Mouse (Mus musculus) liver, embryonic 12.5 days (tissue): Measurements from ENCODE around the gene Taf9. TPM values are rescaled to one million over a fixed set of nuclear protein-coding genes. Genes with fewer than 3 reads are reported as not detected.

Source experiments
- ATAC-seq: fragments of 200-750 bp; cut with Nextera tagmentation; 2 replicates; pipeline ENCODE4 v1.8.0; 2017; ENCODE audit warnings: moderate number of reproducible peaks, mild to moderate bottlenecking, moderate library complexity
- H3K27ac ChIP-seq: fragments of 300-500 bp; sonication (generic); 2 replicates; pipeline ENCODE4 v1.5.1; 2016; ENCODE audit warnings: mild to moderate bottlenecking
- H3K27me3 ChIP-seq: fragments of 300-500 bp; sonication (generic); replicated peaks from 2 replicates; pipeline ENCODE4 v1.6.1; 2016; ENCODE audit warnings: mild to moderate bottlenecking, moderate library complexity
- H3K36me3 ChIP-seq: fragments of 300-500 bp; sonication (generic); 2 replicates; pipeline ENCODE4 v1.6.1; 2016; ENCODE audit warnings: mild to moderate bottlenecking, moderate library complexity
- H3K4me1 ChIP-seq: fragments of 300-500 bp; sonication (generic); 2 replicates; pipeline ENCODE4 v1.6.1; 2016
- H3K4me2 ChIP-seq: fragments of 300-500 bp; sonication (generic); 2 replicates; pipeline ENCODE4 v1.6.1; 2016; ENCODE audit warnings: mild to moderate bottlenecking, moderate library complexity
- H3K4me3 ChIP-seq: fragments of 300-500 bp; sonication (generic); 2 replicates; pipeline ENCODE4 v1.5.1; 2016; ENCODE audit warnings: mild to moderate bottlenecking, moderate library complexity
- H3K9ac ChIP-seq: fragments of 300-500 bp; sonication (generic); 2 replicates; pipeline ENCODE4 v1.6.1; 2016; ENCODE audit warnings: mild to moderate bottlenecking, moderate library complexity
- H3K9me3 ChIP-seq: fragments of 300-500 bp; sonication (generic); replicated peaks from 2 replicates; pipeline ENCODE4 v1.6.1; 2016; ENCODE audit warnings: mild to moderate bottlenecking, moderate library complexity
- WGBS: fragments of 180-500 bp; shearing (Covaris S2); methylation state at CpG from one replicate; pipeline ENCODE4 v1.1.7; 2016; ENCODE audit not compliant: insufficient replicate concordance; 5-methylcytosine and 5-hydroxymethylcytosine counted together
- polyA plus RNA-seq: library from polyadenylated mRNA; unstranded; fragments of >200 nt; fragmentation: Nextera tagmentation; extraction: Ambion mirVana; gene quantifications from 2 replicates; pipeline ENCODE4 v1.2.1, GENCODE M21; 2016

The Taf9 gene
- 17.8 and 17.9 TPM in 2 replicates for polyA plus RNA-seq

DNA sequence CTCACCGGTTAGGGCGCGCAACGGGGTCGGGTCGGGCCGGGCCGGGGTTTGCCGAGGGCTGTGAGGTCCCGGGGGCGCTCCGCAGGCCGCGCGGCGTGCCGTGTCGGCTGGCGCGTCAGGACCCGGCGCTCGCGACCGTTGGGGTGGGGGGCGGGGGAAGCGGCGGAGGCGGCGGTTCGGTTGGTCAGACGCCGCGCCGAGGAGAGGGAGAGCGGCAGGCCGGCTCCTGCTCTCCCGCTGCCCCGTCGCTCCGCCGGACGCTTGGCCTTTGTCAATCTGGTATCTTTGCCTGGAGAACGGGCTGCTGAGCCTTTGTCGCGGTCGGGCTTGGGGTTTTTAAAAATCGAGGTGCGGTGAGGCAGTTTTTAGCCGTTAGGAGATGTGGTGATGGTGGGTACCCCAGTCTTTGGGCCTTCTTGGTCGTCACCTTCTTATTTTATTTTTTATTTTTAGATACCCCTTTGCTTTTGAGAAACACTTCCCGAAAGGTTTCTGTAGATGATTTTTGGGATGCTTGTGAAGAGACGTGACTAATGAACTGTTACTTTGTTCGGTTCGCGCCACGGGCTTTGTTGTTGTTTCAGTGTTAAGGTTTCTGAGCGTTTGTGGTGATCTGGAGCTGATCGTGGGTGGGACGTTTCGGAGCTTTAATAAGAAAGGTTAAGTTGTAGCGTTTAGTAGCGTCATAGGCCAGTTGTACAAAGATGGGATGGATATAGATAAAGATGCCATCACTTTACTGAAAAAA, at the start of gene Taf9:
Gene Taf9 (plus strand): TSS at position 141 of the 748 bp plus-strand sequence.
- Histone ChIP-seq H3K27me3 (no peaks in the 10 kb centered on the region), H3K36me3 (peaks cover 39% of the 10 kb centered on the region), H3K27ac (peak within 1 kb of the TSS; percentile 90), H3K4me3 (peak within 1 kb of the TSS; percentile 98), H3K4me1 (peaks cover 26% of the 10 kb centered on the region), H3K4me2 (peak within 1 kb of the TSS; percentile 94), H3K9ac (peak within 1 kb of the TSS; percentile 89), H3K9me3 (no peaks in the 10 kb centered on the region)
- WGBS = 3% methylated on average over 50 of the region's 63 CpGs
- ATAC-seq = peak; percentile 65

DNA sequence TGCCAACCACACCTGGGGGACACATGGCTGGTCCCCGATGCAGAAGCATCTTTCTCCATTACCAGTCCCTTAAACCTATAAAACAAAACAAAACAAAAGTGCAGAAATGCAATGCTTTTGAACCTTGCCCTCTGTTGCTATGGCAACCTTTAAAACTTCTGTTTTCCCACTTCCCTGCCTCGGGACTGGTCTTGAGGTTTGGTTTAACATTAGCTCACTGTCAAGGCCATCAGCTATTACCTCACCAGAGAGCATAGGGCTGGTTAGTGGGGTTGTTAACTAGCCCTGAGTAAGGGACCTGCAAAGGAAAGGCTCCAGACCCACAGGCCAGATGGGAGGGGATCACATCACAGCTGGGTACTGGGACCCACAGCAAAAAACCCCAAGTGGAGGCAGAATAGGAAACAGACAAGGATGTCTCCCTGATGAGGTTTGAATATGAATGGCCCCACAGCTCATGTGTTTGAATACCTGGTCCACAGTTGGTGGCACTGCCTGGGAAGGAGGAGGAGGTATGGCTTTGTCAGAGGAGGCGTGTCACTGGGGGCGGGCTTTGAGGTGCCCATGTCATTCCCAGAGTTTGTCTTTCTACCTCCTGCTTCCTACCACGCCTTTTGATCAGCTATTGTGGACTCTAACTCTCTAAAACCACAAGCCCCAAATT, 49.0 kb upstream of the Taf9 start:
- Histone ChIP-seq H3K4me2 (no peak overlapping the region), H3K27ac (peak overlapping the region; percentile 28), H3K27me3 (no peaks in the 10 kb centered on the region), H3K4me3 (no peak overlapping the region), H3K9ac (no peak overlapping the region), H3K4me1 (peaks cover 17% of the 10 kb centered on the region), H3K9me3 (no peaks in the 10 kb centered on the region), H3K36me3 (0 out of 2 replicates have a peak, but pooled peaks cover 1% of the 10 kb centered on the region)
- peak; percentile 78 for ATAC-seq
- 61% methylated on average over 5 of the region's 5 CpGs for WGBS

DNA sequence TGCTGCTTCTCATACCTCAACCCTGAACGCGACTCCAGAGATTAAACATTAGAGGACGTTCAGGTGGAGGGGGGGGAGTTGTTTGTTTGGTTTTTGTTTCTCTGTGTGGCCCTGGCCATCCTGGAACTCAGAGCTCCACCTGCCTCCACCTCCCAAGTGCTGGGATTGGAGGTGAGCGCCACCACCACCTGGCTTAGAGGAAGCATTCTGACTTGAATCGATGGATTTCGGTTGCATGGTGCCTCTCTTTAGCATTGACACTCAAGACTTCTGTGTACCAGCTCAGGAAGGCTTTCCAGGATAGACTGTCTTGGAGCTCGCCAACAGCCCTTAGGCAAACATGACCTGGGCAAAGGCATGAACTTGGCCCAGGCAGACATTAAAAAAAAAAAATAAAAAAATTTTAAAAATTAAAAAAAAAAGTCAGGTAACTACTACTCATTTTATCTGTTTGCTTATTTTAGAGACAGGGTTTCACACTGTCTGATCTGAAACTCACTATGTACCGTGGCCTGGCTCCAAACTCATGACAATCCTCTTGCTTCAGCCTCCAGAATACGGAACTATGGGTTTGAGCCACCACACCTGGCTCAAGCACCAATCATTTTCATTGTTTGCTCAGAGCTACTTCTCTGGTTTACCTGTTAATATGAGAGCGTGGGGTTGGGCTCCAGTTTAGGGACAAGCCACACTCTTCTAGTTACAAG, 48.2 kb upstream of the Taf9 start:
- 73% methylated on average over 10 of the region's 10 CpGs for WGBS

DNA sequence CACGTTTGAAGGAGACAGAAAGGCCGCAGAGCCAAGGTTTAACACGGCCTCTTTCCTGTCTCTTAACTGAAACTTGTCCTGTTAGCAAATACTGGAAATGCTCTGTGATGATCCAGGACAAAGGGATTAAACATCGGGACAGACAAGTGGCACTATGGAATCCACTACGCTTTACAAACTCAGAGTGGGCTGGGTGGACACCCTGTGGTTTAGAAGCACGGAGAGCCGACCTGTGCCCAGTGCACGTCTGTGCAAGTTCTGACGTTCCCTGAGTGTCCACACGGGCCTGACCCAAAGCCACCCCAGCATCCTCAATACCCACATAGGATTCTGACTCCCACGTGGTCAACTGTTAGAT, 47.7 kb upstream of the Taf9 start:
- Histone ChIP-seq H3K9me3 (peaks cover 5% of the 10 kb centered on the region; the same call in 1 of the 2 replicates), H3K36me3 (peaks cover 13% of the 10 kb centered on the region; the same call in 1 of the 2 replicates), H3K27me3 (no peaks in the 10 kb centered on the region), H3K9ac (no peak overlapping the region), H3K4me1 (peaks cover 17% of the 10 kb centered on the region), H3K4me2 (no peak overlapping the region), H3K27ac (no peak overlapping the region), H3K4me3 (no peak overlapping the region)
- WGBS = 75% methylated on average over 11 of the region's 11 CpGs
- ATAC-seq = no peak

More for the DNA sequence above, 48.2 kb upstream of the Taf9 start:
- peaks cover 9% of the 10 kb centered on the region; the same call in 1 of the 2 replicates for H3K36me3 ChIP-seq
- H3K4me2 ChIP-seq = no peak overlapping the region
- peak overlapping the region; percentile 10 for H3K27ac ChIP-seq
- peaks cover 5% of the 10 kb centered on the region; the same call in 1 of the 2 replicates for H3K9me3 ChIP-seq
- no peaks in the 10 kb centered on the region for H3K27me3 ChIP-seq
- ATAC-seq = no peak
- H3K4me1 ChIP-seq = peaks cover 17% of the 10 kb centered on the region
- H3K9ac ChIP-seq = no peak overlapping the region
- H3K4me3 ChIP-seq = no peak overlapping the region

DNA sequence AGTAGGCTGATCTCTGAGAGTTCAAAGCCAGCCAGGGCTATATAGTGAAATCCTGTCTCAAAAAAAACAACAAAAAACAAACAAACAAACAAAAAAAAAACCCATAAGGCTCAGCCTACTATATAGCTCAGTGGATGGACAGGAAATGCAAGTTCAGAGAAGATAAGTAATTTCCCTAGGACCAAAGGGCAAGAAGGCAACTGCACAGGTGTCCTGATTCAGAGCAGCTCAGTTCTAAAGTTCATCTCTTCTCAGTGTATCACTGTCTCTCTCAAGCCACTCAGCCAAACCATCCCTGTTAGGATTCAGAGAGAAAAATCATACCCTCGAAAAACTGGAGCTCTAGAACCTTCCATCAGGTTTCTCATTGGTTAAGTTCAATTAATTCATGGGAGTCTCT, 45.5 kb upstream of the Taf9 start:
- H3K27ac ChIP-seq = no peak overlapping the region
- 45% methylated on average over 1 of the region's 1 CpGs for whole genome bisulfite sequencing
- H3K27me3 ChIP-seq = no peaks in the 10 kb centered on the region
- ATAC-seq = no peak
- peaks cover 10% of the 10 kb centered on the region for H3K4me1 ChIP-seq
- no peak overlapping the region for H3K4me3 ChIP-seq
- no peak overlapping the region for H3K4me2 ChIP-seq
- H3K9ac ChIP-seq = no peak overlapping the region
- H3K9me3 ChIP-seq = peaks cover 5% of the 10 kb centered on the region; the same call in 1 of the 2 replicates
- peaks cover 13% of the 10 kb centered on the region; the same call in 1 of the 2 replicates for H3K36me3 ChIP-seq

DNA sequence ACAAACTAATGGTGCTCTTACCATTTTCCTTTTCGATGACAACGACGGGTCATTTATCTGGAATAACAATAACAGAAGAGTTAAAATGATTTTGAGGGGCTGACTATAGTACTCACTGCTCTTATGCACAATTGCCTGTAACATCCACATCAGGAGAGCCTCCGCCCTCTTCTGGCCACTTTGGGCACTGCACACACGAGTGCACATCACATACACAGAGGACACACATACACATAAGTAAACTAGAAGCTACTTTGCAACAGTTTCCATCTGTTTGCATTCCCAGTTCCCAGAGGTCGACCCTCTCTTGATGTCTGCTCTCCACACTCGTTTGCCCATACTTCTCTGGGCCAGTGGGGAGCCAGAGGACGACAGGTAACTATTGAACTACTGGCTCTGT, 43.6 kb upstream of the Taf9 start:
- no peak for ATAC-seq
- no peak overlapping the region for H3K4me2 ChIP-seq
- no peaks in the 10 kb centered on the region for H3K4me1 ChIP-seq
- peaks cover 5% of the 10 kb centered on the region; the same call in 1 of the 2 replicates for H3K9me3 ChIP-seq
- no peaks in the 10 kb centered on the region for H3K27me3 ChIP-seq
- peaks cover 24% of the 10 kb centered on the region for H3K36me3 ChIP-seq
- no peak overlapping the region for H3K27ac ChIP-seq
- no peak overlapping the region for H3K9ac ChIP-seq
- WGBS = 71% methylated on average over 8 of the region's 8 CpGs
- H3K4me3 ChIP-seq = no peak overlapping the region

DNA sequence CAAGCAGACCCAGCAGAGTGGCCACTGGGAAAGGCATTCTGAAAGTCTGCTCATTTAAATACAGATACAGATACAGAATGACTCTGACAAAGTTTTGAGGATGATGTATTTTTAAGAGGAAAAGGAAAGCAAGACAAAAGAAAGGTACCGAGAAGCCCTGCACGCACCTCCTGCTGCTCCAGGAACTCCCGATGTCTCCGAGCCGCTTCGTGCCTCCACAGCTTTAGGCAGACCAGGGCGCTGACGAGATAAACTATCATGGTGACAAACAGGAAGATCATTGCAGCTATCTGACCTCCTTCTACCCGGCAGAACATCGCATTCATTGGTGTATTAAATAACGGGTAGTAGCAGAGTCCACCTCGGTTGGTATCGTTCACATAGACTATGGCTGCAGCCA, 40.1 kb upstream of the Taf9 start:
- peaks cover 5% of the 10 kb centered on the region for H3K4me1 ChIP-seq
- ATAC-seq = no peak
- WGBS = 72% methylated on average over 13 of the region's 13 CpGs

DNA sequence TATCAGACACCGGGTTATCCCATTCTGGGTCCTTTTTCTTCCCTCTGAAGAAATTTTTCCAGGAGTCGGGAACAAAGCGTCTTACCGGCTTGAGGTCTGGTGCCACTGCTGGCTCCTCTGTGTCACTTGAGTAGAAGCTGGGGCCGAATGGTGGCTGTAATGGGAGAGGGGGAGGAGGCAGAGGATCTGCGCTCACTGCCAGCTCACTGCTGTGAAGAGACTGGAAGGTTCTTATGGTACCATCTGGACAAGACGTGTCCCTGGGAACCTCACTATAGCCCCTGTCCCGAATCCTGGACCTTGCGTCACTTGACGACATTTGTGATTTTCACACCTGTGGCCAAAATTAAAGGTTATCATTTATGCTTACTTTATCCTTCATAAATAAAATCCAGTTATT, 39.1 kb upstream of the Taf9 start:
- Histone ChIP-seq H3K4me2 (no peak overlapping the region), H3K9ac (no peak overlapping the region), H3K9me3 (peaks cover 5% of the 10 kb centered on the region; the same call in 1 of the 2 replicates), H3K27me3 (peaks cover 7% of the 10 kb centered on the region; the same call in 1 of the 2 replicates), H3K4me3 (no peak overlapping the region), H3K36me3 (peaks cover 28% of the 10 kb centered on the region), H3K4me1 (peaks cover 12% of the 10 kb centered on the region), H3K27ac (no peak overlapping the region)
- 83% methylated on average over 10 of the region's 10 CpGs for WGBS
- no peak for ATAC-seq

More for the DNA sequence above, 40.1 kb upstream of the Taf9 start:
- H3K36me3 ChIP-seq = peaks cover 28% of the 10 kb centered on the region
- peaks cover 2% of the 10 kb centered on the region; the same call in 1 of the 2 replicates for H3K27me3 ChIP-seq
- H3K27ac ChIP-seq = no peak overlapping the region
- no peak overlapping the region for H3K4me2 ChIP-seq
- H3K4me3 ChIP-seq = no peak overlapping the region
- no peak overlapping the region for H3K9ac ChIP-seq
- peaks cover 5% of the 10 kb centered on the region; the same call in 1 of the 2 replicates for H3K9me3 ChIP-seq

DNA sequence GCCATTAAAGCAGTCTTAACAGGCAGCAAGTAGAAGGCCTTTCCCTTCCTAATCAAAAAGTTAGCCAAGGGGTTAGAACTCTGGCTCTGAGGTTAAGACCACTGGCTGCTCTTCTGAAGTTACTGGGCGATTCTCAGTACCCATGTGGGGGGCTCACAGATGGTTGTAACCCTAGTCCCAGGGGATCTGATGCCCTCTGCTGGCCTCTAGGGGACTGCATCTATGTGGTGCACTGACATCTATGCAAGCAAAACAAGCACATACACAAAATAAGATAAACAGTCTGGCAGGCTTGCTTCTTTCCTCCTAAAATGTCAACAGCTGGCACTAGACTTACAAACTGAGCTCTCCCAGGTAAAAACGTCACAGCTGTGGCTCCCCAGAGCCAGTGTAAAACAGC, 38.5 kb upstream of the Taf9 start:
- H3K4me1 ChIP-seq = peaks cover 12% of the 10 kb centered on the region

DNA sequence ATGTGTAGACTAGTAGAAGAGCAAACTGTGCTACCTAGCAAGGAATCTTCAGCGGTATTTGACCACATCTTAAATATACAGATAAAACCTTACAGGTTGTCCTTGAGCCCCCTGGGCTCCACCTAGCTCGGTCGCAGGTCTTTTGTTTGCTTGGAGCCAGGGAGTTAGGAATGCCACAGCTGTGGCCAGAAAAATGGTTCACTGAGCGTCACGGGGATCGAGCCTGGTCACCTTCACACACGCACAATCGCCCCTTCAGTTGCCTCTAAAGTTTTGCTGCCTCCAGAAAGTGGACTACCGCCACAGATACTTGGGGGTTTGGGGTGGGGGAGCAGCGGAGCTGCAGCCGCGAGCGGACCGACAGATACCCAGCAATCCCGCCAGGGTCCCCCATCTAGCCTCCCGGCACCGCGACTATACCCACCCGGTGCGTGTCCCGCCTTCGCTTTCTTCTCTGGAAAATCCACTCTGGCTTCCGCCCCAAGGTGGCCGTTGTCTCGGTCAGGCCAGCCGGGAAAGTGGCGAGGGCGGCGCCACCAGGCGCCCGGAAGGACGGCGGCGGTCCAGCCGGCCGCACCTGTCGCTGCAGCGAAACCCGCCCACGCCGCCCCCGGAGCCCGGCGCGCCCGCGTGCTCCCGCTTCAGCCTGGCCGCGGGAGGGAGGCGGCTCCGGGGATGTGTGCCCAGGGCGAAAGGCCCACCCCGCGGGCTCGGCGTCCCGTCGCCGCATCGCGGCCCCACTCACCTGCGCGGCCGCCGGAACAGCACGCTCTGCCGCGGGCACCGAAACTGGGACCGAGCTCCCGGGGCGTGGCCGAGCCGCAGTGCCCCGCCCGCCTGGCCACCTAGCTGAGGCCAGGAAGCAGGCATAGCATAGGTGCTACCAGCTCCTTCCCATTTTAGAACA, 34.9 kb upstream of the Taf9 start, which contains the start of gene Marveld2:
Gene Marveld2 (minus strand): TSS at position 791 of the 907 bp plus-strand sequence.
- ATAC-seq = peak; percentile 78

More for the DNA sequence above, 38.5 kb upstream of the Taf9 start:
- 42% methylated on average over 2 of the region's 2 CpGs for WGBS
- Histone ChIP-seq H3K36me3 (peaks cover 28% of the 10 kb centered on the region), H3K27me3 (peaks cover 12% of the 10 kb centered on the region; the same call in 1 of the 2 replicates), H3K9ac (no peak overlapping the region), H3K4me2 (no peak overlapping the region), H3K27ac (no peak overlapping the region), H3K4me3 (no peak overlapping the region), H3K9me3 (0 out of 2 replicates have a peak, but pooled peaks cover under 1% of the 10 kb centered on the region)
- ATAC-seq = no peak

DNA sequence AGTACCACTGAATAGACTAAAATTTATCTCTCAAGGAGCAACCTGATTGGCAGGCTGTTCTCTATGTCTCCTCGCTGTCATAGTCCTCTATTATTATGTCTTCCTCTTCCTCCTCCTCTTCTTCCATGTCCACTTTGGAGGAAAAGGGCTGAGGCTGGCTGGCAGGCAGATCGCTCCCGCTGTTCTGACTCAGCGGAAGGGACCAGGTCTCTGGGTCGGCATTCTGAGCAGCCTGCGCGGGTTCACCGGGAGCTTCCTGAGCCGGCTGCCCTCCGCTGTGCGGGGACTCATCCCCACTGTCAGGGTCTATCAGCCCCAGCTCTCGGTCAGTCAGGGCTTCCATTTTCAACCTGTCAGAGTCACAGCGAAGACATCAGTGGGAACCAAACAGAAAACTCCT, 33.8 kb upstream of the Taf9 start:
- H3K27me3 ChIP-seq = peaks cover 12% of the 10 kb centered on the region; the same call in 1 of the 2 replicates
- H3K9ac ChIP-seq = no peak overlapping the region
- ATAC-seq = no peak
- peaks cover 51% of the 10 kb centered on the region for H3K36me3 ChIP-seq
- H3K4me3 ChIP-seq = no peak overlapping the region
- 86% methylated on average over 13 of the region's 13 CpGs for whole genome bisulfite sequencing
- no peaks in the 10 kb centered on the region for H3K9me3 ChIP-seq
- peaks cover 12% of the 10 kb centered on the region for H3K4me1 ChIP-seq
- no peak overlapping the region for H3K4me2 ChIP-seq
- H3K27ac ChIP-seq = no peak overlapping the region

More for the DNA sequence above, 34.9 kb upstream of the Taf9 start, which contains the start of gene Marveld2:
- Histone ChIP-seq H3K27me3 (peaks cover 12% of the 10 kb centered on the region; the same call in 1 of the 2 replicates), H3K27ac (peak within 1 kb of the TSS; percentile 33; the same call in 1 of the 2 replicates), H3K4me3 (peak within 1 kb of the TSS; percentile 68), H3K9me3 (no peaks in the 10 kb centered on the region), H3K9ac (peak within 1 kb of the TSS; percentile 71), H3K36me3 (peaks cover 48% of the 10 kb centered on the region), H3K4me2 (peak within 1 kb of the TSS; percentile 89), H3K4me1 (peaks cover 12% of the 10 kb centered on the region)
- WGBS = 5% methylated on average over 77 of the region's 77 CpGs
